Mouse (Mus musculus) ES-Bruce4 (cell line): ENCODE measurements at regions not wholly inside any gene's neighbourhood (a gene's known extent, or its start where the extent isn't known, plus 50 kb on each side); places are given as distances from the start of the nearest gene placed in this dataset.

Source experiments
- H3K27ac ChIP-seq: 2 replicates; pipeline ENCODE4 v1.5.1; 2012; ENCODE audit warnings: low read length, inconsistent platforms; ENCODE audit not compliant: insufficient read depth
- H3K27me3 ChIP-seq: 2 replicates; pipeline ENCODE4 v1.6.1; 2012; ENCODE audit warnings: mild to moderate bottlenecking, low read length, inconsistent platforms; ENCODE audit not compliant: control insufficient read depth, poor library complexity, insufficient read depth, severe bottlenecking
- H3K36me3 ChIP-seq: 2 replicates; pipeline ENCODE4 v1.6.1; 2012; ENCODE audit warnings: inconsistent platforms, mild to moderate bottlenecking, low read length, moderate library complexity; ENCODE audit not compliant: control insufficient read depth, poor library complexity, insufficient read depth, severe bottlenecking
- H3K4me1 ChIP-seq: one replicate; pipeline ENCODE4 v1.8.1; 2011; ENCODE audit warnings: low read length; ENCODE audit not compliant: control insufficient read depth, insufficient read depth
- H3K4me3 ChIP-seq: 2 replicates; pipeline ENCODE4 v1.5.1; 2011; ENCODE audit warnings: low read depth, mild to moderate bottlenecking, low read length
- H3K9ac ChIP-seq: 2 replicates; pipeline ENCODE4 v1.6.1; 2012; ENCODE audit warnings: low read depth, mild to moderate bottlenecking, inconsistent platforms; ENCODE audit not compliant: poor library complexity, severe bottlenecking
- H3K9me3 ChIP-seq: replicated peaks from 2 replicates; pipeline ENCODE4 v1.6.1; 2012; ENCODE audit warnings: mild to moderate bottlenecking, low read length, inconsistent platforms; ENCODE audit not compliant: control insufficient read depth, poor library complexity, insufficient read depth, severe bottlenecking
- CTCF ChIP-seq: IDR thresholded peaks from one replicate; pipeline ENCODE4 v1.8.1; 2011; ENCODE audit warnings: low read depth, low read length
- EP300 ChIP-seq: IDR thresholded peaks from 2 replicates; pipeline ENCODE4 v1.6.1; 2011; ENCODE audit warnings: low read depth, low read length; ENCODE audit not compliant: insufficient read depth
- POLR2A ChIP-seq: IDR thresholded peaks from one replicate; pipeline ENCODE4 v1.8.1; 2011; ENCODE audit warnings: low read length; ENCODE audit not compliant: insufficient read depth

DNA sequence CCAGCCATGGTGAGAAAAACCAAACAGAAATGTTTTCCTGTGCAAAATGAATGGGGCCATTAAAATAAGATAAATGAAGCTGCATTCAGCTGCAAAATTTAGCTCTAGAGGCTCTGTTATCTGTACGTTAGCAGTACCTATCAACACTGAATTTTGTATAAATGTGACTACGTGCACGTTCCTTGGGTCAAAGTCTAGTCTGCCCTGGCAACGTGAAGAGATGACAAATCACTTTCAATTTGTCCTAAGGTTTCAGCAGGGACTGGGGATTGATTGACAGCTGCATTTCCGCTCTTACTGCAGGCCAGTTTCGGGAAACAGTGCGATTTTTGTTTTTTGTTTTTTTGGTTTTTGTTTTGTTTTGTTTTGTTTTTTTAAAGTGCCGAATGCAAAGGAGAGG lies 246.1 kb upstream of the Fn1 start:
- H3K36me3 ChIP-seq = no peaks in the 10 kb centered on the region
- TF ChIP-seq POLR2A (no peak), CTCF (no peak), EP300 (no peak)

DNA sequence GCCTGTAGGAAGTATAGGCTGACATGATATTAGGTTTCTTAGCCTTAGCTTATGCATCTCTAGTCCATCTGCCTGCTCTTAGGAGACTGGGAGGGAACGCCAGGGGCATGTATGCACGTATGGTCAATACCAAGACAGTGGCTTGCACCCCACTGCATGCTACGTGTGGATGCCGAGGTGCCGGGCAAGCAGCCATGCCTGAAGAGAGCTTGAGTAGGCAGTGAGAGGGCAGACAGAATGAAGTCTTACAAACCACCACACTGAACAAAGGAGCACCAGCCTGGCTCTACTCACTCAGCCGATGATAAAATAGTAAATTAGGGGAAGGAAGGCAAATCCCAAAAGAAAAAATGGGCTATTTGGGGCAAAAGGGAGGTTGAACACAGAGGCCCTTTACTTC lies 245.2 kb upstream of the Fn1 start:
- no peaks in the 10 kb centered on the region for H3K4me1 ChIP-seq
- TF ChIP-seq POLR2A (no peak), CTCF (no peak), EP300 (no peak)
- H3K4me3 ChIP-seq = no peak overlapping the region
- no peaks in the 10 kb centered on the region for H3K27me3 ChIP-seq
- no peak overlapping the region for H3K9ac ChIP-seq
- no peak overlapping the region for H3K27ac ChIP-seq
- H3K9me3 ChIP-seq = no peaks in the 10 kb centered on the region
- H3K36me3 ChIP-seq = no peaks in the 10 kb centered on the region

More for the DNA sequence above, 246.1 kb upstream of the Fn1 start:
- Histone ChIP-seq H3K27ac (no peak overlapping the region), H3K27me3 (no peaks in the 10 kb centered on the region), H3K9ac (no peak overlapping the region), H3K4me3 (no peak overlapping the region), H3K4me1 (no peaks in the 10 kb centered on the region), H3K9me3 (no peaks in the 10 kb centered on the region)

DNA sequence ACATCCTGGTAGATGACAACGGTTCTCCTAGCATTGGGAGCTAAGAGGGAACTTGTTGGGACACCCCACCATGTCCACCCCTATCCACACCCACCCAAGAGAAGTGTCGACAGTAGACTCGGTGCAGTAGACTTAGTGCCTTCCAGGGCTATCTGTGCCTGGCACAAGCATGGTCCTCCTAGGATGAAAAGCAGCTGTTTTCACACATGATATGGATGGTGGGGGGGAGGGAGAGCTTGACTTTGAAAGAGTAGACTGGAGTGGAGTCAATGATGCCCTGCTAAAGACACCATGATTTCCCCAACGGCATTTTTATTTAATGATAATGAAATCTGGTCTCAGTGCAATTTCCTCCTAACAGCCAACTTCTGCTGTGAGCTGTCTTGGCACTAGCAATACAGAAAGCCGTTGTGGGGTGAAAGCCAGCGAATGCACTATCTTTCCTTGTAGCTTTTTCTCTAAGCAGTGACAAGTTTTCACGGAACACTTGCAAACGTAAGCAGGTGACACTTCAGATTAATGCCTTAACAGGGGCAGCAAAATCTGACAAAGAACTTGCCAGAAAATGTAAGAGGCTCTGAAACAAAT lies 244.6 kb upstream of the Fn1 start:
- no peak for TF ChIP-seq CTCF
- no peak for TF ChIP-seq EP300
- no peak for TF ChIP-seq POLR2A
- Histone ChIP-seq H3K4me3 (no peak overlapping the region), H3K36me3 (no peaks in the 10 kb centered on the region), H3K4me1 (no peaks in the 10 kb centered on the region), H3K9ac (no peak overlapping the region), H3K27me3 (no peaks in the 10 kb centered on the region), H3K9me3 (no peaks in the 10 kb centered on the region), H3K27ac (no peak overlapping the region)

DNA sequence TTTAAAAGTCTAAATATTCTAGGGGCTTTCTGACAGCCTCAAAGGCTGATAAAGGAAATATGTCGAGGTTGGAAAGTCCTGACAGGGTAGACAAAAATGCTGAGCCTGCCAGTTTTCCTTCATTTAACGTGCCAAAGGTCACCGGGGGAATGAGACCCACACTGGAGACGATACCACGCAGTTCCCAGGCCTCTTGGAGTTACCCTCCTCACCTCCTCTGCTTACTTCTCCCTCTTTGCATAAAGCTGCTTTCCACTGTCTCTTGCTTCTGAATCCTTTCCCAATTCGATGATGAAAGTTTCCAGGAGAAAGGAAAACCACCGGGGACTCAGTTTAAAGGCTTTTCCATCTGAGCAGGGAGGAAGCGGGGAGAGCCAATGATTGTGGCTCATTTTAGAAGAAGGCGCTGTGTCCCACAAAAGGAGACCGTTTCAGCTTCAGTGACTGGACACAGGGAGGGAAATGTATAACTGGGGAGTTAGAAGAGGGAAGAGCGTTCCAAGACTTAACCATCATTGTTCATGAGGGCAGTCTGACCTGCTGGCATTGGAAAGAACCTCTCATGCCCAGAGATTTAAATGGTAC lies 243.2 kb upstream of the Fn1 start:
- no peak for TF ChIP-seq CTCF
- no peak for TF ChIP-seq POLR2A
- no peak for TF ChIP-seq EP300
- no peaks in the 10 kb centered on the region for H3K9me3 ChIP-seq
- no peak overlapping the region for H3K9ac ChIP-seq
- no peak overlapping the region for H3K27ac ChIP-seq
- no peaks in the 10 kb centered on the region for H3K4me1 ChIP-seq
- H3K36me3 ChIP-seq = no peaks in the 10 kb centered on the region
- no peaks in the 10 kb centered on the region for H3K27me3 ChIP-seq
- no peak overlapping the region for H3K4me3 ChIP-seq

- no peaks in the 10 kb centered on the region for H3K4me1 ChIP-seq
- no peak for TF ChIP-seq EP300
- TF ChIP-seq POLR2A = no peak
- no peak for TF ChIP-seq CTCF
- H3K9me3 ChIP-seq = no peaks in the 10 kb centered on the region
- no peak overlapping the region for H3K27ac ChIP-seq
- no peak overlapping the region for H3K4me3 ChIP-seq
- no peaks in the 10 kb centered on the region for H3K36me3 ChIP-seq
- H3K27me3 ChIP-seq = no peaks in the 10 kb centered on the region
- no peak overlapping the region for H3K9ac ChIP-seq
Observed at GRCm38 (mm10) chr1:71893636-71894035, 240.6 kb upstream of the Fn1 start.

- Histone ChIP-seq H3K4me1 (no peaks in the 10 kb centered on the region), H3K4me3 (no peak overlapping the region), H3K27ac (no peak overlapping the region), H3K36me3 (no peaks in the 10 kb centered on the region), H3K27me3 (no peaks in the 10 kb centered on the region), H3K9ac (no peak overlapping the region), H3K9me3 (no peaks in the 10 kb centered on the region)
- TF ChIP-seq CTCF (no peak), POLR2A (no peak)
Observed at GRCm38 (mm10) chr1:71887809-71888208, 234.8 kb upstream of the Fn1 start.
